Mouse (Mus musculus) right cerebral cortex, postnatal 10 days (tissue): Measurements from ENCODE around the gene Ptpn6.

ENCODE experiments used
- DNase-seq, 2 experiments: peaks; one replicate each; pipeline ENCODE4 v3.0.0; 2021; ENCODE audit warnings: low spot score in 2 of 2

The Ptpn6 gene

GRCm38 (mm10) chr6:124755831-124756595 lies 17.5 kb upstream of the Ptpn6 start, which contains the start of the genes Gm45234 and Atn1:
Gm45234 (minus strand) TSS chr6:124756021.
Atn1 (minus strand) TSS chr6:124756524.
- DNase-seq = peak; percentile 69 to 77

- no peak for DNase-seq
Observed at GRCm38 (mm10) chr6:124755306-124755705, 16.8 kb upstream of the Ptpn6 start.

- DNase-seq = no peak
Observed at GRCm38 (mm10) chr6:124753861-124754260, 15.3 kb upstream of the Ptpn6 start.

- DNase-seq = no peak
Observed at GRCm38 (mm10) chr6:124750405-124750804, 11.9 kb upstream of the Ptpn6 start.

GRCm38 (mm10) chr6:124746654-124747632 lies 8.4 kb upstream of the Ptpn6 start:
- peak in 1 of 2 experiments; percentile 52 for DNase-seq

- no peak for DNase-seq
Observed at GRCm38 (mm10) chr6:124746296-124746605, 7.7 kb upstream of the Ptpn6 start.

GRCm38 (mm10) chr6:124745490-124746295 lies 7.2 kb upstream of the Ptpn6 start:
- peak; percentile 96 for DNase-seq

GRCm38 (mm10) chr6:124744755-124745321 lies 6.3 kb upstream of the Ptpn6 start:
- DNase-seq = peak; percentile 67 to 70

GRCm38 (mm10) chr6:124743647-124744046 lies 5.1 kb upstream of the Ptpn6 start:
- DNase-seq = no peak

GRCm38 (mm10) chr6:124742839-124743514 lies 4.5 kb upstream of the Ptpn6 start:
- no peak for DNase-seq

GRCm38 (mm10) chr6:124741842-124742241 lies 3.3 kb upstream of the Ptpn6 start:
- no peak for DNase-seq

GRCm38 (mm10) chr6:124740888-124741761 lies 2.6 kb upstream of the Ptpn6 start, which contains the start of gene Grcc10:
Grcc10 (minus strand) TSS chr6:124741374.
- DNase-seq = peak; percentile 93 to 96

- peak; percentile 69 to 74 for DNase-seq
Observed at GRCm38 (mm10) chr6:124740211-124740887, 1.8 kb upstream of the Ptpn6 start.

GRCm38 (mm10) chr6:124739231-124739796 lies 800 bp upstream of the Ptpn6 start:
- peak in 1 of 2 experiments; percentile 46 for DNase-seq

- DNase-seq = peak in 1 of 2 experiments; percentile 32
Observed at GRCm38 (mm10) chr6:124737040-124737439, 1.5 kb downstream of the Ptpn6 start.

GRCm38 (mm10) chr6:124734417-124734816 lies 4.1 kb downstream of the Ptpn6 start:
- DNase-seq = no peak

- DNase-seq = peak in 1 of 2 experiments; percentile 54
Observed at GRCm38 (mm10) chr6:124732476-124733370, 5.8 kb downstream of the Ptpn6 start.

GRCm38 (mm10) chr6:124731038-124731437 lies 7.5 kb downstream of the Ptpn6 start:
- DNase-seq = no peak
